Mouse (Mus musculus) CD4-positive, CD25-positive, alpha-beta regulatory T cell, adult 4 months (primary cell): ENCODE measurements at regions not wholly inside any gene's neighbourhood (a gene's known extent, or its start where the extent isn't known, plus 50 kb on each side); places are given as distances from the start of the nearest gene placed in this dataset.
"Not testable (repeated sequence)": the region's sequence is repeated elsewhere in the genome, so short reads cannot be mapped to it uniquely, and the experiment has no call there.

Experiments used
- ATAC-seq: one replicate; pipeline ENCODE4 v1.8.0; 2017

DNA sequence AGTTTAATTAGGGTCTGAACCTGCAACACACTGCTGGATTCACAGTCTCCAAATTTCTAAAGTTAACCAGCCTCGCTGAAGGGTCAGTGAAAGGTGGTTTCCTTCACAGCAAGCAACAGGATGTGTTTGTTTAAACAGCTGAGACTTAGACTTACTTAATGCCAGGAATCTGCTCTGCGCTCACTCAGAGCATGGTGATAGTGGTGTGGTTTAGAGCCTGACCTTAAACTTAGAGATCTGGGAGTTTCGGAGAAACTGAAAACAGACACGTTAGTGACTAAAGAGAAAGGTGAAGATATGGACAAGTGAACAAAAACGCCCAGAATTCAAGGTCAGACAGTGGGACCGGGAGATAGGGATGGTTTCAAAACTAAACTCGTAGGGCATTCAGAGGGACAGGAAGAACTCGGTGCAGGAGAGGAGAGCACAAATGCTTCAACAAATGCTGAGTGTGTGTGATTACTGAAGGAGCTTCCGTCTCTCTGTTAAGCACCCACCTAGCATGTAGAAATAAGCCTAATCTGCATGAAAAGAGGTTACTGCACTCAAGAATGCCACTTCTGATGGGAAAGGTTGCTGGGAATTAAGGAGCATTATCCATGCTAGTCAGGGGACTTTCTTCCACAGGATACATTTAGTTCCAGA lies 97.2 kb upstream of the Ifngr1 start:
- ATAC-seq: peak; percentile 73

DNA sequence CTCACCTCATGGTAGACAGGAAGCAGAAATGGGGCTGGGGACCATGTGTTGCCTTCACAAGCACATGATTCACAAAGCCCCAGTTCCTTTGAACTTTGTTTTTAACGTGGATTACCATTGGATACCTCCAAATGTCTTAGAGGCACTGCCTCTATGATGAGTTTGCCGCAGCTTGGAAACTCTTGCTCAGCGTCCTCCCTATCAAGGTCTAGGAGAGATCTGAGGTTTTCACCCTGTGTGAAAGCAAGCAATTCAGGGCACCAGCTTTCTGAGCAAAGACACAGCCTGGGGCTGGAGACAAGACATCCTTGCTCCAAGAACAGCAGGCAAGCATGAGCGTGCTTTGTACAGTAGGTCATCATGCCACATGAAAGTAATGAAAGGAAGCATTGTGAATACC lies 93.6 kb upstream of the Ifngr1 start:
- peak; percentile 36 for ATAC-seq

DNA sequence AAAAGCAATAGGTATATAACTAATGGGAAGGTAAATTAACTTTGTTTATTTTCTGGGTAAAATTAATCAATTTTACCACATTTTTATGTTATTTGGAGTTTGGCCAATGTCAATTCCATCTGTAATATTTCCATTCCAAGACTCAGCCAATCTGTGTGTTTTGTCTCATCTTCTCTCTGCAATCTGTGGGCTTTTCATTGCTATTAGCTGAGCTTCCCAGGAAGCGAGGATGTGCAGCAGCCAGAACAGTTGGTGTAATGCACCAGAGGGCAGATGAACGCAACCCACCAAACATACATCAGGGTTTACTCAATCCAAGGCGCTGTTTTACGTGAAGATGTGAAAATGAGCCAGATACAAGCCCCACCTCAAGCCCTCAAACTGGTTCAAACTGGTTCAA lies 88.9 kb upstream of the Ifngr1 start:
- no peak for ATAC-seq

DNA sequence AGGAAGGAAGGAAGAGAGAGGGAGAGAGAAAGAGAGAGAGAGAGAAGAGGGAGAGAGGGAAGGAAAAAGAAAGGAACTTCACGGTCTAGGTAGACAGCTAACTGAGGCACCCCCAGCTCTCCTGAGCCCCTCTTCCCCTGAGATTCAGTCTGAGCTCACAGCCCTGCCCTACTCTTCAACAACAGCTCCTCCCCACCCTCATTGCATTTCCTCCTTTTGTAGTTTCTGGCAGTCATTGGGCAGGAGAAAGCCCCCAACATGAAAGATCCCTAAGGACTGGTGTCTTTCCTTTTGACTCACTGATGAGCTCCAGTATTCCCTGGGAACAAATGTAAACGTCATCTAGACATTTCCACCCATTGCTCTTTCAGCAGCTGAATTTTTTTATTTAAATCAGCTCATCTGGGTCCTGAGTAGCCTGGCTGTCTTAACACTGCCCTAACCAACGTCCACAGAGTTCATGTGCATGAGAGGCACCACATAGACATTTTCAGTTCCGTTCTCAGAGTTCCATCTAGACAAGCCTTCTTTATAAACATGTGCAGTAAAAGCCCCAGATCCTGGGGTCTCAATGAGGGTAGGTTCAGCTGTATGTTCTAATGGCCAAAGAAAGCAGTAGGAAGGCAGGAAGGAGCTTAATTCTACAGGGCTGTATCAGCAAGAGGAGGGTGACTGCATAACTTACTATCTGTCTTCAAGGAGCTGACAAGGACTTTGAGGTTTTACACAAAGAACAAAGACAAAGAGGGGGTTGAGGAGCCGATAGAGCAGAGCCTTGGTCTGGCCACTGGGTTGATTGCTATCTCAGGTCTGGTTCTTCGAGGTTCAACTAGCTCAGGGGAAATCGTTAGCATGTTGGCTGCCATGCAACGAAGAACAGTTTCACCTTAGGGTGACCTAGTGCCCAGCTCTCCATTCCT lies 87.6 kb upstream of the Ifngr1 start:
- peak; percentile 47 for ATAC-seq

DNA sequence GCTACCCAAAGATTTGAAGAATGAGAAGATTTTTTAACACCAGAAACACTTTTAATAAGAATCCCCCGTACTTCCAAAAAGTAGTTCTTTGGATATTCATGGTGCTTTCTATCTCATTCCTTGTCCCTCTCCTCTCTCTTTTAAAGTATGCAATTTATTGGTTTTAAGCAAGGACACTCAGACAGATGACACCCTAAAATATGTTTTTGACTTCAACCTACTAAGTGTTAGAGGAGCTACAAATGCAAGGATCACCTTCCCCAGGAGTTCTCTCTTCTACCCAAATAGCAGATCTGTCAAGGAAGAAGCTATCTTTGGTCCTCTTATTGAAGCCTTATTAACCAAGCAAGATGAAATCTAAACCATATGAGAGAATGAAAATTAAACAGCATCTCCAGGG lies 86.6 kb upstream of the Ifngr1 start:
- ATAC-seq: no peak

DNA sequence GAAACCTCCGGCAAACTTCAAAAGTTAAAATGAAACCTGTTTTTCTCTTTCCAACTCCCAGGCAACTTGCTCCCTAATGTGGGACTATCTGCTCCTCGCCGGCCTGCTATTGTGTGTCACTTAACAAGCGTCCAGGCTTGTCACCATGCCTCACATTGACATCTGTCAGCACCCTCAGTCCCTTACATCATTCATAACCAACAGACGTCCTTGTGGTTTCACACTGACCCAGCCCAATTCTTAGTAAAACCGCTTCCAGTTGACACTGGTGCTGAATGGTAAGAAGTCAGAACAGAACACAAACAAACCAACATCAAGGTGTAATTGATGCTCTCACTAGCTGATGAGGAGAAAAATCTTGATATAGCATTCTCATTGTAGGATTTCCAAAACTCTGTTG lies 85.8 kb upstream of the Ifngr1 start:
- ATAC-seq: peak; percentile 86

DNA sequence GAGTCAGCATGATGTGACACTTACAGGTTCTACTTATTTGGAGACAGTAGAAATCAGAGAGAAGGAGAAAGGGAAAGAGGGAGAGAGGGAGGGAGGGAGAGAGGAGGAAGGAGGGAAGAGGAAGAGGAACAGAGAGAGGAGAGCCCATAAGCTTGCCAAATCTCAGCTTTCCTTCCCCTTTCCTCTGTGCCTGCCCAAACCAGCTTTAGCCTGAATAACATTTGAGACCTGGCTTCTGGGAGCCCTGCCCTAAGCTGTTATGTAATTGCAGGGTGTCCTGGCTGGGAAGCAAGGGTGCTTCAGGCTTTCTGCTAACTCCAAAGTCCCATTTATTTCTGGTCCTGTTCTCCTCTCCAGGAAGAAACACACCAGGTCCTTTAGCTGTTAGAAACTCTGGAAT lies 85.3 kb upstream of the Ifngr1 start:
- ATAC-seq: no peak

DNA sequence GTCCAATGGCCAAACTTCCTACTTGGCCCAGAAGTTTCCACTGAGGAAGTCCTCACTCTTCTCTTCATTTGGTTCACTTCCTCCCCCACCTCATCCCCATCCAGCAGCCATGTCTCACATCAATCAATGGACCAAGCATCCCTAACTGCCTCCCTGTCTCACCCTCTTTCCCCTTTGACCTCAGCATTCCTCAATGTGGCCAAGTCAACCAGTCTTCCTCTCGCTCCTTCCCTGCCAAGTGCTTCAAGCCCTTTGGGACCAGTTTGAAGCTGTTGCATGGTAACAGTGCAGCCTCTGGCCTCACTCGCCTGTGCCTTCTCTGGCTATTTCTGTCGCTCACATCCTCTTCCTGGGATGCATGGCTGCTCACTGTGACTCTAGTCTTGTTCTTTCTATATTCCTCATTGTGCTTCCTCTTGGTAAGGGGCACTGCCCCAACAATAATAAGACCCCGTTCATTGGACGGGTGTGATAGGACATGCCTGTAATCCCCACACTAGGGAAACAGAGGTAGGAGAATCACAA lies 83.5 kb upstream of the Ifngr1 start:
- ATAC-seq: no peak

DNA sequence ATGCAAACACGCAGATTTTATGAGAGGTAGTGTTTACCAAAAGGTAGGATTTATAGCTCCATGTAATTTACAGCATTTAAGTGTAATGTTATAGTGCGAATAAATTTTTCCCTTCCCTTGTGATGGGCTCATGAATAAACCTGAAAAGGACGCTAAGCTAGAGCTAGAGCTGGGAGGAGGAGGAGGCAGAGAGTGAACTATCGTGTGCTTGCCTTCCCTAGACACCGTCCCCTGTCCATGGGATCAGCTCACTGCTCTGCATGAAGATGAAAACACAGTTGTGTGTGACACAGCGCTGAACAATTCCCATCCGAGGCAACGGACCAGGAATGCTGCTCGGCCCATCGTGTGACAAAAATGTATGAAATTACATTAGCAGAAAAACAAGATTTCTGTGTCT lies 81.7 kb upstream of the Ifngr1 start:
- no peak for ATAC-seq

DNA sequence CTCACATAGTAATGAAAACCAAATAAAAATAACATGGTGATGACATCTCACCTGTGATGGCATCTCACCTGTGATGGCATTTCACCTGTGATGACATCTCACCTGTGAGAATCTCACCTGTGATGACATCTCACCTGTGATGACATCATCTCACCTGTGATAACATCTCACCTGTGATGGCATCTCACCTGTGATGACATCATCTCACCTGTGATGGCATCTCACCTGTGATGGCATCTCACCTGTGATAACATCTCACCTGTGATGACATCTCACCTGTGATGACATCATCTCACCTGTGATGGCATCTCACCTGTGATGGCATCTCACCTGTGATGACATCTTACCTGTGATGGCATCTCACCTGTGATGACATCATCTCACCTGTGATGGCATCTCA lies 77.4 kb upstream of the Ifngr1 start:
- ATAC-seq: not testable (repeated sequence)

DNA sequence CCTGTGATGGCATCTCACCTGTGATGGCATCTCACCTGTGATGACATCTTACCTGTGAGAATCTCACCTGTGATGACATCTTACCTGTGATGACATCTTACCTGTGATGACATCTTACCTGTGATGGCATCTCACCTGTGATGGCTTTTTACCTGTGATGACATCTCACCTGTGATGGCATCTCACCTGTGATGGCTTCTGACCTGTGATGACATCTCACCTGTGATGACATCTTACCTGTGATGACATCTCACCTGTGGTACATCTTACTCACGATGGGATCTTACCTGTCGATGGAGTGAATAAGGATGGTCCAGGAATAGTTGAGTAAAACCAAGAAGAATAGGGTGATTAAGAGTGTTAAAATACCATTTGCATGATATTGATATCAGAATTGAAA lies 76.9 kb upstream of the Ifngr1 start:
- no peak for ATAC-seq

DNA sequence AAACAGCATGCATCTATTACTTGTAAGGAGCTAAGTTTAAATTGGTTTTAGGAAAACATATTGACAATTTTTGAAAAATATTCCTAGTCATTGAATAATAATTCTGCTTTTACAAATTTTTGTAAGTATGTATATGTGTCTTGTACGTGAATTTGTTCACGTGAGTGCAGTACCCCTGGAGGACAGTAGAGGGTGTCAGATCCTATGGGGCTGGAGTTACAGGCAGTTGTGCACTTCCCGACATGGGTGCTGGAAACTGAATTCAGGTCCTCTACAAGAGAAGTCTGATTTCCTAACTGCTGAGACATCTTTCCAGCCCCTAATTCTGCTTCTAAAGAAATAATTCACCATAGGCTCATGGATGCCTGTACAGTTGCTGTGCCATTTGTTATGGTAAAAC lies 75.7 kb upstream of the Ifngr1 start:
- ATAC-seq: no peak

DNA sequence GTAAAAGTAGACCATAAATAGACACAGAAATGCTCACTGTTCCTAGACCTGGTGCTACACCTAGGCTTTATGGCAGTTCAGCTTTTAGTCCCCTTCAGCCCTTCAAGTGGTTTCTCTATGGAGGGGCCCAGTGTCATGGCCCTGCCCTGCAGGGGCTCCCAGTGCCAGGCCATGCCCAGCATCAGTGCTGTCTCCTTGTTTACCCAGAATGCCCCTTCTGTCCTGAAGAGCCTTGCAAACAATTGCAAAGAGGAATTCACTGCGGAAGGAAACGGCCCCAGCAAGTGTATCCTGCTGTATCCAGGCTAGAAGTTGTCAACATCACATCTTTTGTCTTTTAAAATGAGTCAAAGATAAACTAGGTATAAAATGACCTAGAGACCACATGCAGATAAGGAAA lies 74.7 kb upstream of the Ifngr1 start:
- no peak for ATAC-seq

DNA sequence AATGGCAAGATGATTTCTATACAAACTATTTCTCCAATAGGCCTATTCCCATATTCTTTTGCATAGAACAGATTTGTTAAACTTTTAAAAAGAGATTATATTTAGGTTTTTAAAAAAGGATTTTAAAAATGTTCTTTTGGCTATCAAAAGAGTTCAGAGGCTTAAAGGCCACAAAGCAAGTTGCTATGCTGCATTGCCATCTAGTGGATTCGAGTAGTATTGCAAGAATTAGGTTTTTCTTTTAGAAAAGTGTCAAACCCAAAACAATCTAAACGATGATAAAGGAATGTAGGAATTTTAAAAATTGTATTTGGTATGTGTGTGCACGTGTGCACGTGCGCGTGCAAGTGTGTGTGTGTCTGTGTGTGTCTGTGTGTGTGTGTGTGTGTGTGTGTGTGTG lies 73.0 kb upstream of the Ifngr1 start:
- peak; percentile 55 for ATAC-seq

DNA sequence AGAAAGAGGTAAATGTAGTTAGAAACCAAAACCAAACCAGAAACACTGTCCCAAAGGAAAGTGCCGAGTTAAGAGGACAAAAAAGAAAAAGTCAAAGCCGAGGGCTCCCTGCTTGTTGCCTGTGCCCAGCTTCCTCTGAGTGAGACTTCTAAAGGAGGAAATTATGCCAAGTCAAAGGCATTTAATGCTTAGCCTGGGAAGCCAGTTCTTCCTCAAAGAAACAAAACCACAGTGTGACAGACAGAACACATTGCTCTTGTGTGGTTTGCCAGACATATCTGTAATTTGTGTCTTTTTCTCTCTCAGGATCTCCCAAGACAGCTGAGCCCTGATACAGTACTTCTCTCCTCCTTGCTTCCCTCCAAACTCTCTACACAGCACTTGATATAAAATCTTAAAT lies 69.6 kb upstream of the Ifngr1 start:
- ATAC-seq: peak; percentile 28

DNA sequence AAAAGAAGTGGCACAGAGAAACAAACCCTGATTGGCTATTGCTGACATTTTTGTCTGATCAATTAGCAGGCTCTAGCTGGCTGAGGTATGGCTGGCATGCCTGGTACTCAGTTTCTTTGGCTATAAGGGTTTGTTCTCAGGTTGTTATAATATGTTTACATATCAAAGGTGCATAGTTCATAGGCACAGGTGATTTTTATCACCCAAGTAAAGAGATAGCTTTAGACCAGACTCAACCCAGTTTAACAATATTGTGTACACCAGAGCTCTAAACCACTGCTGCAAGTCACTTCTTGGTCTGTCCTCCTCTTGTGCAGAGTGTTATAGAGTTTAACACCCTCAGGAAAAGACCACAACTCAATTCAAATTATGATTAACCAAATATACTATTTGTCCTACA lies 65.8 kb upstream of the Ifngr1 start:
- no peak for ATAC-seq

DNA sequence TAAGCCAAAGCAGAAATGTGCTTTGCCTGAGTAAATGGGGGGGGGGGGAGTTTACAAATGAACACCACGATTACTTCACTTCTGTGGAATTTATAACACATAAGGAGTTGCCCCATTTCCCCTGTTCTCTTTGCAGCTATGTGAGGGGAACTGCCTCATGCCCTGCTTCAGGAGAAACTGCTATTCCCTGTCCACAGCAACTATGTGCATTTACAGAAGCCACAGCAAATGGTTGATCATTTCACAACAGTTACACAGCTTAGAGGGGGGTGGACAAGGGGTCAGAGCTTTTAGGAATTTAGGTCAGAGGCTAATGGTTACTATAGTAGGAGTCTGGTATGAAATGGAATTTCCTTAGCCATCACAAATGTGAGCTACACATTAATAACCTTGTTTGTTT lies 65.4 kb upstream of the Ifngr1 start:
- no peak for ATAC-seq

DNA sequence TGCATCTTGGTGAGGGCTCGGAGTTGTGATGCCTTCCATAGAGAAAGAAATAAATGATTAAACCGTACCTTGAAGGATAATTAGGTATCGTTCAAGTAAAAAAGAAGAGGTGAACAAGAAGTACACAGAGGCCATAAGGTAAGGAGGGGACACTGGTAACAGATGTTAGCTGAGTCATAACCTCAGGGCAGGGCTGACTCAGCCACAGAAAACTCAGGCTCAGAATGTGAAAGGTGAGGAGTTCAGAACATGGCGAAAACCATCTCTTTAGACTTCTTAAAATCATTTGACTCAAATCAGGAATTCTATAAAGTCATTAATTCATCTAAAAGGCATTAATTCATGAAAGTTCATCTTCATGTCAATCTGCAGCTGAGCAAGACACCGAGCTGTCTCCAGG lies 62.1 kb upstream of the Ifngr1 start:
- peak; percentile 49 for ATAC-seq

DNA sequence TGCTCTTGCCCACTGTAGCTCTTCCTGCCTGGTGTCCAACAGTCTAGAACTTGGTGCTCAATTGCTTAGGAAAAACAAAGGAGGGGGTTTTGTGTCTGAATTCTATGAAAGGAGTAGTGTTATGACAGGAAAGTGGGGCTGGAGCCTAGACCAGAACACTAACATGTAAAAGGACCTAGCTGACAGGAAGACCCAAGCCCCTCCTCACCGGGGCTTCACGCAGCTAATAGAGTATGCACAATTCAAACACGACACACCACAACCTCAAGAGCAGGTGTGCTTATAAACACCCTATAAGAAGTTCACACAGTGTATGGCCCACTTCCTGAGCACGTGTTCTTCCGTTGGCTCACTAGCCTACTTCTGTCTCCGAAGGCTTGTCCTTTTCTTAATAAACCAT lies 61.7 kb upstream of the Ifngr1 start:
- peak; percentile 97 for ATAC-seq

DNA sequence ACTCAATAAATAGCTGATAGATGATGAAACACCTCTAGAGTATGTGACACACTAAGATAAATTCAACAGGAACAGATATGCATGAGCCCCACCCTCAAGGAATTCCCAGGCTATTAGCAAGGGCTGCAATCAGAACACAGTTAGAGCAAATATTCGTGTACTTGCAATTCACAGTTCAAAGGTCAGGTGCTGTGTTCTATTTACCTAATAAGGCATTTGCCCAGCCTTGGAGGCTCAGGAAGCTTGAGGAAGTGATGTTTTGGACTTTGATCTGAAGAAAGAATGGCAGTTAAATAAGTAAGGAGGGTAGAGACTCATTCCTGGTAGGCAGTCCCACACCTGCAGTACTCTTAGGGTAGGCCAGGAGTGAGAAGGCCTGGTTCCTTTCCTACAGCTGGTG lies 60.3 kb upstream of the Ifngr1 start:
- ATAC-seq: no peak

DNA sequence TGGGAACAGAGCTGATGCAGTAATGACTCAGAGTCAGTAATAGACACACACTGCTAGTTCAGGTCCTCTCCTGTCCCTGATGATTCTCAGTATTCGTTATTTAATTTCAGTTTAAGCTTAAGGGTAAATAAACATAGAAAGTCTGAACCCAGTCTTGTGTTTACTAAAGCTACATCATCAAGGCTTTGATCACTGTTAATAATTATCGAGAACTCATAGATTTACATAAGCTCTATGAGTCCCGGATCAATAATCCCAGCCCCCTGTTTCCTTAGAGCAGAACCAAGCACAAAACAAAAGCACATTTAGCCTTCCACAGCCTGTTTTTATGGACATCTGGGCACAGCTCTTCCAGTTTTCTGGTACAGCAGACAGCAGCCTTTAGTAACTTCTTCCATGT lies 59.0 kb upstream of the Ifngr1 start:
- no peak for ATAC-seq

DNA sequence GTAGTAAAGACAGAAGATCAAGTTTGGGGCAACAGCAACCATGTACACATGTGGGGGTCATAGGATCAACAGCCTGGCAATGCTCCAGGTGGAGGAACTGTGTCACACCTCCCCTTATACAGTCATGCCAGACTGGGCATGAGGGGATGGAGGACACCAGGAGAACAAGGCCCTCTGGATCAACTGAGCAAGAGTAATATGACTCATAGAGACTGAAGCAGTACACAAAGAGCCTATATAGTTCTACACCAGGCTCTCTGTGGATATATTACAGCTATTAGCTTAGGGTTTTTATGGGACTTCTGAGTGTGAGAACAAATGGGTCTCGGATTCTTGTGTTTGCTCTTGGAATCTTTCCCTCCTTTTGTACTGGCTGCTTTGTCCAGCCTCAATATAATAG lies 57.9 kb upstream of the Ifngr1 start:
- ATAC-seq: no peak
